In genomic region chr19:4810309-4810708, GRCm38 (mm10) we compare ENCODE assay signal across 8 mouse cellular contexts. TPM values are rescaled to one million over a fixed set of nuclear protein-coding genes. Genes with fewer than 3 reads are reported as not detected.
A peak's percentile ranks its signal among the peaks of the same experiment; 100 is the strongest.
DNase-seq lines count a peak whose midpoint lies in the region; ATAC-seq and TF ChIP-seq lines count a peak whose summit lies in the region.

No protein-coding gene starts in this region.

- H3K36me3 ChIP-seq in kidney, embryonic 16.5 days (ENCODE audit: insufficient read depth, low read length) = no peaks in the 10 kb centered on the region
- H3K36me3 ChIP-seq in hindbrain, embryonic 15.5 days = no peaks in the 10 kb centered on the region
- H3K36me3 ChIP-seq in midbrain, postnatal 0 days (ENCODE audit: insufficient read depth, low read length) = no peaks in the 10 kb centered on the region

- H3K4me1 ChIP-seq in kidney, embryonic 16.5 days (ENCODE audit: insufficient read depth, low read length) = peaks cover 26% of the 10 kb centered on the region
- peaks cover 10% of the 10 kb centered on the region for H3K4me1 ChIP-seq in bone marrow macrophage, adult 2 months (ENCODE audit: control insufficient read depth, insufficient read depth, low read length)
- peaks cover 40% of the 10 kb centered on the region for H3K4me1 ChIP-seq in hindbrain, embryonic 15.5 days (replicated peaks)
- peaks cover 13% of the 10 kb centered on the region; the same call in 1 of the 2 replicates for H3K4me1 ChIP-seq in midbrain, postnatal 0 days (ENCODE audit: insufficient read depth, low read length)

- H3K4me2 ChIP-seq in kidney, embryonic 16.5 days (replicated peaks; ENCODE audit: low read depth, low read length) = peak overlapping the region; percentile 94
- peak overlapping the region; percentile 81 for H3K4me2 ChIP-seq in hindbrain, embryonic 15.5 days
- peak overlapping the region; percentile 76 for H3K4me2 ChIP-seq in midbrain, postnatal 0 days (ENCODE audit: low read depth, low read length, poor library complexity, severe bottlenecking)

- no peaks in the 10 kb centered on the region for H3K9me3 ChIP-seq in kidney, embryonic 16.5 days (ENCODE audit: low read length)
- no peaks in the 10 kb centered on the region for H3K9me3 ChIP-seq in hindbrain, embryonic 15.5 days
- no peaks in the 10 kb centered on the region for H3K9me3 ChIP-seq in midbrain, postnatal 0 days (ENCODE audit: low read length)

- no peaks in the 10 kb centered on the region for H3K27me3 ChIP-seq in kidney, embryonic 16.5 days (ENCODE audit: insufficient read depth, low read length)
- H3K27me3 ChIP-seq in hindbrain, embryonic 15.5 days = no peaks in the 10 kb centered on the region
- H3K27me3 ChIP-seq in midbrain, postnatal 0 days (ENCODE audit: insufficient read depth, low read length) = no peaks in the 10 kb centered on the region

- no peak for TF ChIP-seq POLR2A in bone marrow macrophage, adult 2 months (IDR thresholded peaks at IDR 0.05; ENCODE audit: borderline replicate concordance, low read depth, low read length)

- H3K4me3 ChIP-seq in kidney, embryonic 16.5 days (ENCODE audit: low read length) = peak overlapping the region; percentile 73
- H3K4me3 ChIP-seq in bone marrow macrophage, adult 2 months (ENCODE audit: insufficient read depth, low read length) = peak overlapping the region; percentile 90
- H3K4me3 ChIP-seq in hindbrain, embryonic 15.5 days = peak overlapping the region; percentile 80
- peak overlapping the region; percentile 83 for H3K4me3 ChIP-seq in midbrain, postnatal 0 days (ENCODE audit: low read depth, low read length)

- peak overlapping the region; percentile 82 for H3K9ac ChIP-seq in kidney, embryonic 16.5 days (replicated peaks; ENCODE audit: low read length)
- H3K9ac ChIP-seq in hindbrain, embryonic 15.5 days = peak overlapping the region; percentile 74
- peak overlapping the region; percentile 78 for H3K9ac ChIP-seq in midbrain, postnatal 0 days (replicated peaks; ENCODE audit: low read length, poor library complexity, severe bottlenecking)

- H3K27ac ChIP-seq in kidney, embryonic 16.5 days (ENCODE audit: low read length) = peak overlapping the region; percentile 97
- H3K27ac ChIP-seq in bone marrow macrophage, adult 2 months (ENCODE audit: insufficient read depth, low read depth, low read length) = peak overlapping the region; percentile 71
- H3K27ac ChIP-seq in hindbrain, embryonic 15.5 days (replicated peaks) = peak overlapping the region; percentile 94
- H3K27ac ChIP-seq in midbrain, postnatal 0 days (ENCODE audit: low read depth, low read length) = peak overlapping the region; percentile 89; the same call in 1 of the 2 replicates

- DNase-seq in kidney, adult 8-10 months = no peak
- DNase-seq in midbrain, postnatal 0 days (ENCODE audit: low spot score) = no peak
- no peak for DNase-seq in natural killer cell, adult 2 months (ENCODE audit: low spot score in 2 of 2)
- DNase-seq in right cerebral cortex, postnatal 25 days = no peak
- no peak for DNase-seq in layer of hippocampus, adult 18-20 months (ENCODE audit: low spot score in 2 of 2)

- TF ChIP-seq CTCF in bone marrow macrophage, adult 2 months (IDR thresholded peaks at IDR 0.05; ENCODE audit: low read depth, low read length) = no peak
- no peak for TF ChIP-seq CTCF in midbrain, postnatal 0 days (IDR thresholded peaks at IDR 0.05)

- WGBS in kidney, embryonic 16.5 days = 0% methylated on average over 14 of the region's 14 CpGs
- 0% methylated on average over 14 of the region's 14 CpGs for WGBS in hindbrain, embryonic 15.5 days
- WGBS in midbrain, postnatal 0 days = under 1% methylated on average over 14 of the region's 14 CpGs

- no peak for ATAC-seq in kidney, embryonic 16.5 days (ENCODE audit: low FRiP score, low TSS enrichment)
- no peak for ATAC-seq in hindbrain, embryonic 15.5 days (ENCODE audit: low FRiP score, low read depth)
- ATAC-seq in midbrain, postnatal 0 days (ENCODE audit: low FRiP score) = no peak

RNA-seq across cellular contexts. Expression of gene Gm21992, which starts 1.1 kb away (rescaled TPM):
- 30.4 and 41.6 TPM in 2 replicates for polyA plus RNA-seq in kidney, embryonic 16.5 days (2015; fragmentation: Nextera tagmentation; extraction: Ambion mirVana)
- polyA plus RNA-seq in bone marrow macrophage, adult 2 months (2012; ENCODE audit: insufficient read depth, insufficient read length, missing spikeins) = 9.0 and 22.6 TPM in 2 replicates
- 22.9 and 23.9 TPM in 2 replicates for polyA plus RNA-seq in hindbrain, embryonic 15.5 days (2015; fragmentation: Nextera tagmentation; extraction: Ambion mirVana)
- 8.1 and 22.3 TPM in 2 replicates for total RNA-seq in midbrain, postnatal 0 days (2014; rRNA removed)
- polyA plus RNA-seq in midbrain, postnatal 0 days (2015; fragmentation: Nextera tagmentation; extraction: Ambion mirVana) = 12.6 and 17.9 TPM in 2 replicates
- 10 to 100 TPM; 24.5 to 31.9 TPM for total RNA-seq in layer of hippocampus, adult 18-20 months (2021)

RNA-seq across cellular contexts. Expression of gene Rbm14, which starts 1.1 kb away (rescaled TPM):
- polyA plus RNA-seq in kidney, embryonic 16.5 days (2015; fragmentation: Nextera tagmentation; extraction: Ambion mirVana) = 104 and 108 TPM in 2 replicates
- polyA plus RNA-seq in bone marrow macrophage, adult 2 months (2012; ENCODE audit: insufficient read depth, insufficient read length, missing spikeins) = 21.0 and 22.9 TPM in 2 replicates
- 62.4 and 64.8 TPM in 2 replicates for polyA plus RNA-seq in hindbrain, embryonic 15.5 days (2015; fragmentation: Nextera tagmentation; extraction: Ambion mirVana)
- 41.5 and 43.8 TPM in 2 replicates for total RNA-seq in midbrain, postnatal 0 days (2014; rRNA removed)
- polyA plus RNA-seq in midbrain, postnatal 0 days (2015; fragmentation: Nextera tagmentation; extraction: Ambion mirVana) = 37.9 and 38.4 TPM in 2 replicates
- 10 to 100 TPM; 47.7 to 53.1 TPM for total RNA-seq in layer of hippocampus, adult 18-20 months (2021)

RNA-seq across cellular contexts. Expression of gene Rbm4, which starts 16.6 kb away (rescaled TPM):
- 66.0 and 82.7 TPM in 2 replicates for polyA plus RNA-seq in kidney, embryonic 16.5 days (2015; fragmentation: Nextera tagmentation; extraction: Ambion mirVana)
- 18.5 and 18.6 TPM in 2 replicates for polyA plus RNA-seq in bone marrow macrophage, adult 2 months (2012; ENCODE audit: insufficient read depth, insufficient read length, missing spikeins)
- 72.3 and 87.5 TPM in 2 replicates for polyA plus RNA-seq in hindbrain, embryonic 15.5 days (2015; fragmentation: Nextera tagmentation; extraction: Ambion mirVana)
- 90.5 and 97.4 TPM in 2 replicates for total RNA-seq in midbrain, postnatal 0 days (2014; rRNA removed)
- 39.0 and 40.0 TPM in 2 replicates for polyA plus RNA-seq in midbrain, postnatal 0 days (2015; fragmentation: Nextera tagmentation; extraction: Ambion mirVana)
- 10 to 100 TPM; 97.8 to 99.1 TPM for total RNA-seq in layer of hippocampus, adult 18-20 months (2021)

RNA-seq across cellular contexts. Expression of gene Ccs, which starts 28.8 kb away (rescaled TPM):
- polyA plus RNA-seq in kidney, embryonic 16.5 days (2015; fragmentation: Nextera tagmentation; extraction: Ambion mirVana) = 73.0 and 82.1 TPM in 2 replicates
- polyA plus RNA-seq in bone marrow macrophage, adult 2 months (2012; ENCODE audit: insufficient read depth, insufficient read length, missing spikeins) = 42.5 and 42.8 TPM in 2 replicates
- 40.8 and 41.4 TPM in 2 replicates for polyA plus RNA-seq in hindbrain, embryonic 15.5 days (2015; fragmentation: Nextera tagmentation; extraction: Ambion mirVana)
- 19.9 and 20.0 TPM in 2 replicates for total RNA-seq in midbrain, postnatal 0 days (2014; rRNA removed)
- polyA plus RNA-seq in midbrain, postnatal 0 days (2015; fragmentation: Nextera tagmentation; extraction: Ambion mirVana) = 40.1 and 42.6 TPM in 2 replicates
- total RNA-seq in layer of hippocampus, adult 18-20 months (2021) = 10 to 100 TPM; 33.2 to 35.4 TPM

RNA-seq across cellular contexts. Expression of gene Ccdc87, which starts 28.9 kb away (rescaled TPM):
- polyA plus RNA-seq in kidney, embryonic 16.5 days (2015; fragmentation: Nextera tagmentation; extraction: Ambion mirVana) = not detected in 2 replicates
- not detected in 2 replicates for polyA plus RNA-seq in bone marrow macrophage, adult 2 months (2012; ENCODE audit: insufficient read depth, insufficient read length, missing spikeins)
- 0.55 and 0.73 TPM in 2 replicates for polyA plus RNA-seq in hindbrain, embryonic 15.5 days (2015; fragmentation: Nextera tagmentation; extraction: Ambion mirVana)
- 0.38 and 1.0 TPM in 2 replicates for total RNA-seq in midbrain, postnatal 0 days (2014; rRNA removed)
- 1.1 and 1.2 TPM in 2 replicates for polyA plus RNA-seq in midbrain, postnatal 0 days (2015; fragmentation: Nextera tagmentation; extraction: Ambion mirVana)
- total RNA-seq in layer of hippocampus, adult 18-20 months (2021) = 1 to 10 TPM; 2.0 to 2.2 TPM
